Mouse (Mus musculus) cerebellum, postnatal 14 days (tissue): Measurements from ENCODE around the gene Vav1.
A peak's percentile ranks its signal among the peaks of the same experiment; 100 is the strongest.
"Not testable (repeated sequence)": the region's sequence is repeated elsewhere in the genome, so short reads cannot be mapped to it uniquely, and the experiment has no call there.

Experiments used
- DNase-seq, 2 experiments: peaks; one replicate each; pipeline ENCODE4 v3.0.0; 2021; ENCODE audit warnings: mixed read lengths in 2 of 2

Gene Vav1

DNA sequence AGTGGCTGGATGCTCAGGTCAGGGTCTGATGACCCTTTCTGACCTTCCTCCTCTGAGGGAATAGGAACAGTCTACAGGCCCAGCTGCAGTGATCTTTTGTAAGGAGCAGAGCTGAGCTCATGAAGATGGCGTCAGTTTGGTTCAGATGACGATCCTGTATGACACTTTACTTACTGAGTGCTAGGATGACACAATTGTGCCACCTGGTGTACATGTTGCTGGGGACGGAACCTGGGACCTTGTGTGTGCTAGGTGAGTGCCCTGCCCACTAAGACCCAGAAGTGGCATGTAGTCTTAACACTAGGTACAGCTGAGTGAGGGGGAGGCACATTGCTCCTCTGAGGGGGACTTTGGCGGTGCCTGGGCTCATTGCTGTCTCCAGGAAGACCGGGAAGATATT is 5.0 kb downstream of the Vav1 start:
- no peak for DNase-seq

DNA sequence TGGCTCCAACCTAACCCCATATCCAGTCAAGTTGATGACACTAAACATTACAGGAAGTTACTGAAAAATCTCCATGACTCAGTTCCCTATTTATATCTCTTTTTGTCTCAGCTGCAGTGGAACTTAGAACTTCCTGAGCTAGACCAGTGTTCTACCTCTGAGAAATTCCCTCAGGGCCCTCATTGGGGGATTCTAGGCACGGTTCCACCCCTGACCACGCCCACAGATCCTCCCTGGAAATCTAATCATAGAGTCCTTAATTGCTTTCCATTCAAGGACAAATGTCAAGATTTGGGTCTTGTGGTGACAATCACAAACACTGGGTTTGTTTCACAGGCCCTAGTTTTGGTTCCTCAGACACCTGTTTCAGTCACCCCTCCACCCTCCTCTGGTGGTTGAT is 6.2 kb downstream of the Vav1 start:
- DNase-seq = no peak

DNA sequence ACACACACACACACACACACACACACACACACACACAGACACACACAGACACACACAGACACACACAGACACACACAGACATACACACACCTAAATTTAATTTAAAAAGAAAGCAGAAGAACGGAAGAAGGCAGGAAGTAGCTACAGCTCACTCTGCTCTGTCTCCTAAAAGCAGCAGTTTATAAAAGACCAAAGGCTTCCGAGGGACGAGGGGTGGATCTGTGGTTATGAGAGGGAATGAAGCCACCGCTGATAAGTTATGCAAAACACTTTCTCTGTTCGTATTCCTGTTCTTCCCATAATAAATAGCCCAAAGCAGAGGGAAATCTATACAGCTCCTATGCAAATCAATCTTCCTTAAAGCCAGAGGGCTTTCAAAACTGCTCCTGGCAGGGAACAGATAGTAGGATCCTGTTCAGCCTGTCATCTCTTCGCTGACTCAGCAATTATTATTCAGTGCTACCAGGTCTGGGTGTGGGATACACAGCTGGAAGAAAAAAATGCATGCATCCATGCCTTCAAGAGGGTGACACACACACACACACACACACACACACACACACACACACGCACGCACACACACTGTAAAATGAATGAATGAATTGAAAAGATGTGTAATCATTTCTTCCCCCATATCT is 7.9 kb downstream of the Vav1 start:
- no peak for DNase-seq

DNA sequence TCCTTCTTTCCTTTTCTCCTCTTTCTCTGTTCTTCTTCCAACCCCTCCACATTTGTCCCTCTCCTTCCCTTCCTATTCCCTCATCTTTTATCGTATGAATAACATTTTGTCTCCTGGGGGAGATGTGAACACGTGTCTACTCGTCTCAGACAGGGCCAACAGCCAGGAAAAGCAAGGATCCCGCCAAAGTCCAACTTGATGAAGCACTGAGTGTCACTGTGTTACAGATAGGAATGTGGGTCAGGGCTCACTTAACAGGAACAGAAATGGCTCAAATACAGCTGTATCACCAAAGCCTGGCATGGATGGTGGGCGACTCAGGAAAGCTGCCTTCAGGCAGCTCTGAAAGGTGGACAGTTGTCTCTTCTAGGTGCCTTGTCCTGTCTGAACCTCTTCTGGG is 10.4 kb downstream of the Vav1 start:
- DNase-seq = no peak

DNA sequence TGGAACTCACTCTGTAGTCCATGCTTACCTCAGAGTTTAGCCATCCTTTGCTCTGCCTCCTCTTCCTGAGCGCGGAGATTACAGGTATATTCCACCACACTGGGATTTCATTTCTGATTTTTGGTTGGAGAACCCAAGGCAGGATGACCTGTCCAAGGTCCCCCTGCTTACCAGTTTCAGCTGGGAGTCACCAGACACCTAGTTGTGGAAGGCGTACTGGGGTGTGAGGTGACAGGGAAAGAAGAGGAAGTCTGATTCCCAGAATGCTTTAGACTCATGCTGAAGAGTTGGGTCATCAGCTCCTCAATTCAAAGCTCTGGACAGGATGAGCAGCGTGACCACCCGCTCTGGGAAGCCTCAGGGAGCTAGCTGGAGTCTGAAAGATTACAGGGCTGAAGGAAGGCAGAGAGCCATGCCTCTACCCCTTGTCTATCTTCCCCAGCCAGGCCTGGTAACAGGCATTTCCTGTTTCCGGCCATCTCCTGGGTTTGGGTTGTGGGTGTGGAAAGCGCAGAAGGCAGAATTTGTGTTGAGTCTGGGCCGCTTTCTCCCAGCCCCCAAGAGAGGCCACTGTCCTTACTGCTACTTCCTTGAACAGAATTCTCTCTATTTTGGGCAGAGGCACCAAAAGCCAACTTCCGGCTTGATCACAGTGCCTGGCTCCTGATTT is 11.2 kb downstream of the Vav1 start:
- DNase-seq = no peak

DNA sequence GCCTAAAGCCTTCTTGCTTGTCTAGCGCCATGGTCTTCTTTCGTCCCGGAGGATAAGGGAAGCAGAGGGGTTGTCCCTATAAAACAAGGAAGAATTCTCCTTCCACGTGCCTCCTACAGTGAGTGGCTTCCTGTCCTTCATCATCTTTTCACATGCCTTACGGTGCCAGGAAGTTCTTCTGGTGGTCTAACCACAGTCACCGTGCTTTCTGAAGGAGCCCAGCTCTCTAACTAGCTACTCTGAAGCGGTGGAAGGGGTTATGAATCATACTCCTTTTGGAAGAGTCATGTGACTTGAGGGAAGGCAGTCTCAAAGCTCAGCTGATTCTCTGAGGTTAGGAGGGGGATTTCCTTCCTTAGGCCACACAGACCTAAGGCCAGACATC is 11.8 kb downstream of the Vav1 start:
- DNase-seq = no peak

DNA sequence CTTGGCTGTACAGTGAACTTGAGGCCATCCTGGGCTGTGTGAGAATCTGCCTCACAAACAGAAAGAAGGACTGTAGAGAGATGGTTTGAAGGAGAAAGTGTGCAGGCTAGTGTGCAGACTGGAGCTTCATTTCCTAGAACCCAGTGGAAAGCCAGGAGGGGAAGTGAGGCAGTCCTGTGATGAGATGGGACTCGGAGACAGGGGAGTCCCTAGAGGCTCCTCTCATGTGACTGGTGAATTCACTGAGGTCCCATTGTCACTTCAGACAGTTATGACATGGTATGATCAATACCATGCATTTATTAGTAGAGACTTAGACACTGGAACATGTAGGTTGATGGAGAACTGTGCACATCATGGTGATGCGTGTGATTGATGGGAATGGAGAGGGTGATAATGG is 13.4 kb downstream of the Vav1 start:
- DNase-seq = no peak

DNA sequence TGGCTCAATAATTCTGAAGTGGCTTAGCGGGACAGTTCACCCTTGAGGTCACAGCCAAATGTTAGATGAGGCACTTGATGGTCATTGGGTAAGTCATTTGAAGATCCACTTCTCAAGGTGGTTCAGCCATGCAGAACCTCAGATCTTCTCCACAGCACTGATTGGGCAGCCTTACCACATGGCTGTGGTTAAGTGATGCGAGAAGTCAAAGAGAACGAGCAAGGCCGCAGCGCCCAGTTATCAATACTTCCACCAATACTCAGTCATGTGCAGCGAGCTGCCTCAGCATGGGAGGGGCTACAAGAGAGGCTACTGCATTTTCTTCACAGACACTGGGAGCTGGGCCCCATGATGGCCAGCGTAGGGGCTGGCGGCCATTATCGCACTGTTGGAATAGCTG is 14.1 kb downstream of the Vav1 start:
- no peak for DNase-seq

DNA sequence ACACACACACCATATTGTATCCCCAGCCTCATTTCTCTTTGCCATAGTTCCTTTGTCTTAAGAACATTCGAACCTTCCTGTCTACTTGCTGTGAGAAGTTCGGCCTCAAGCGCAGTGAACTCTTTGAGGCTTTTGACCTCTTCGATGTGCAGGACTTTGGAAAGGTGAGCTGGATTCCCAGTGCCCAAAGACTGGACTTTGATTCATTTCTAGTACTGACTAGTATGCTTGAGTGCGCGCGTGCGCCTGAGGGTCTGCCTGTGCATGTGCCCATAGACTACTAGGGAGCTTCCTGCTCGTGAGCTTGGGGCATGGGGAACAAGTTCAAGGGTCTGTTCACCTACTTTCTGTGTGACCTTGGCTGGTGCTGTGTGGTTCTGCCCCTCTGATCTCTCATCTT is 17.0 kb downstream of the Vav1 start:
- DNase-seq = no peak

DNA sequence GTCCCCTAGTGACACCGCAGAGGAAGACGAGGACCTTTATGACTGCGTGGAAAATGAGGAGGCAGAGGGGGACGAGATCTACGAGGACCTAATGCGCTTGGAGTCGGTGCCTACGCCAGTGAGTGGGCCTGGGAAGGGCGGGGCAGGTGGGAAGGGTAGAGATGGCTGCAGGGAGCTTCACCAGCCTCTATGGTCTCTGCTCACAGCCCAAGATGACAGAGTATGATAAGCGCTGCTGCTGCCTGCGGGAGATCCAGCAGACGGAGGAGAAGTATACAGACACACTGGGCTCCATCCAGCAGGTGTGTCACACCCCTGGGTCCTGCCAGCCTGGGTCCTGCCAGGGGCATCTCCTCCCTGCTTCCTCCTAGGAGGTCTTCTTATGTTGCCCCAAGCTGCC is 18.1 kb downstream of the Vav1 start:
- no peak for DNase-seq

DNA sequence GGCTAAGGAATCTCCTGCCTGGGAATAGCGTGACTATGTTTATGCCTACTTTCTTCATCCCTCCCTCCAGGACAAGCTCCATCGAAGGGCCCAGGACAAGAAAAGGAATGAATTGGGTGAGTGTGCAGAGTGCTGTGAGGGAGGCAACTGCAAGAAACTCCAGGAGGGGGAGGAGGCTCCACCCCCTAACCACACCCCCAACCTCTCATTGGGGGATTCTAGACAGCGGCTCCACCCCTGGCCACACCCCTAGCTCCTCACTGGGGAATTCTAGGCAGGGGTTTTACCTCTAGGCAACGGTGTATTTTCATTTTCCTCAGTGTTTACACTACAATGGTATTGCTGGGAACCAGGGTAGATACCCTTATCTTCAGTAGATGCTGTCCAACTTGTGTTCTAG is 26.7 kb downstream of the Vav1 start:
- no peak for DNase-seq

DNA sequence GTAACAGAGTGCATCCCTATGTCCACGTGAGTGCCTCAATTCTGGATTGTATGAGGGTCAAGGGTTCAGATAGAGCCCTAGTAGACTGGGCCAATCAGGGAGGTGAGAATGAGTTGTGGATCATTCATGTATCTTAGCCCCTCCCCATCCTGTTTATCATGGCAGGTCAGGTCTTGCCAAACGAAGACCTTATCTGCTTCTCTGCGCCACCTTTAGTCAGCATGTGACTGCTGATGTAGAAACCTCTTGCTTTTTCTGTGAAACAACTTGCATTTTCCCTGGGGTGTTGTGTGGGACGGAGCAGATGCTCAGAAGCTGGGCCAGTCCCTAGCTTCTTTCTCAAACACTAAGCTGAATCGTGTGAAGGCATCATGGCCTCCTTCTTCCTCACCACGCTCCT is 28.2 kb downstream of the Vav1 start:
- no peak for DNase-seq

DNA sequence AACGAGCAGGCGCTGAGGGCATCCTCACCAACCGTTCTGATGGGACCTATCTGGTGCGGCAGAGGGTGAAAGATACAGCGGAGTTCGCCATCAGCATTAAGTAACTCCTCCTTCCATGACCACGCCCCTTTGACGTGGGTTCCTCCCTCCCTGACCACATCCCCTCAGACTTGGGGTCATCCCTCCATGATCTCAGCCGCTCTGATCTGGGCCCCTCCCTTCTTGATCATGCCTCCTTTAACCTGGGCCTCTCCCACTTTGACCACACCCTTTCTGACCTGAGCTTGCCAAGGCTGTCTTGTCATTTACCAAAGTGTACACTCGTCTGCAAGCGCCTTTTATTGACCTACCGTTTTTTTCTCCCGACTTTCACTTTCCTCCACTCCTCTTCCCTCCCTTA is 32.9 kb downstream of the Vav1 start:
- DNase-seq = no peak

DNA sequence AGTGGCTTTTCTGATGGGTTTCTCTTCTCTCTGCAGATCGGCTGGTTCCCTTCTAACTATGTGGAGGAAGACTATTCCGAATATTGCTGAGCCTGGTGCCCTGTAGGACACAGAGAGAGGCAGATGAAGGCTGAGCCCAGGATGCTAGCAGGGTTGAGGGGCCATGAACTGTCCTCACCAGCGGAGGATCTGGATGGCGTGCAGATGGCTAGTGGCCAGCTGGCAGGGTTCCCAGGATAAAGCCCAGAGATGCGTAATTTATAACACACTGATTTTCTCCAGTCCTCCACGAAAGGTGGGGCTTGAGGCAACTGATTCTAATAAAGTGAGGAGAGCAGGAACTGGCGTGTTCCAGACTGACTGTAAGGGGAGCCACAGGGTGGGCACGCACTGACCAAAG is 48.7 kb downstream of the Vav1 start:
- peak; percentile 74 to 85 for DNase-seq

DNA sequence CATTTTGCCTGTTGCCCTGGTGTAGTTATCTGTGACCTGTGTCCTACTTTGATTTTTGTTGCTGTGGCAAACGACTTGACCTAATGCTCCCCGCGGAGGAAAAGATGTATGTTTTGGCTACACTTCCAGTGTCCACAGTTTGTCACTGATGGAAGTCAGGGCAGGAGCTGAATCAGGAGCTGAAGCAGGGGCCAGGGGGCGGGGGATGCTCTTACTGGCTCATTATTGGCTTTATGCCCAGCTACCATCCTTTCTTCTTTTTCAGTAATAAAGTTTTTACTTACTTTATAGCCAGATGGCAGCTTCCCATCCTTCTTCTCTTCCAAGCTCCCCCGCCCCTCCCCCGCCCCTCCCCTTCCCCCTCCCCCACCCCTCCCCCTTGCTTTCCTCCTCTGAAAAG is 50.0 kb downstream of the Vav1 start:
- DNase-seq = no peak

DNA sequence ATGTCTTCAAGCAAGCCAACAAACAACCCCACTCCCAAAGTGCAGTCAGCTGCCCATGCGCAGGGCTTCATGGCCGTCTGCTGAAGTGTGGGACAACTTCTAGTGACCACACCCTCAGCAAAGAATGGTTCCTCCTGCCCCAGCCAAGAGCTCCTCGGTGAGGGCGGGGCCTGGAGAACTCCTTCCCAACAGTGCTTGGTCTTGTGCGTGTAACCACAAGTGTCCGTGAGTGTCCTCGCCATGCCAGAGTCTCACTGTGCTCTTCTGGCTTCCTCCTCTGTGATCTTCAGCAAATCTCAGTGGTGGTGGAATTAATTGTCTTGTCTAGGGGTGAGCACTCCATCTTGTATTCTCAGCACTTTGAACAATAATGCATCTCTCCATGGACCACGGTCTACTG is 52.1 kb downstream of the Vav1 start:
- DNase-seq = no peak

DNA sequence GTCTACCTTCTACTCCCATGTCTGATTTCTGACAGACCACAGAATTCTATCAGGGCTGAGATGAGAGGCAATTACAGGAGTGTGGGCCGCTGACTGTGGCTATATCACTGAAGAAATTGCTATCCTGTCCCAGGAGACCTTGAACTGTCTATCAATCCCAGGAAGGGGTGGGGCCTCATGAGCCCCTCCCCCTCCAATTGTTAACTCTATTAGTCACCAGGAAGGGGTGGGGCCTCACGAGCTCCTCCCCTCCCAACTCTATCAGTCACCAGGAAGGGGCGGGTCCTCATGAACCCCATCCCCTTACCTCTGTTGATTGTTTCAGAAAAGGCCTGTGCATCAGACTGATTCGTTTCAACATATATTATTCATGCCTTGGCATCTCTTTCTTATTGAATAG is 53.3 kb downstream of the Vav1 start:
- no peak for DNase-seq

DNA sequence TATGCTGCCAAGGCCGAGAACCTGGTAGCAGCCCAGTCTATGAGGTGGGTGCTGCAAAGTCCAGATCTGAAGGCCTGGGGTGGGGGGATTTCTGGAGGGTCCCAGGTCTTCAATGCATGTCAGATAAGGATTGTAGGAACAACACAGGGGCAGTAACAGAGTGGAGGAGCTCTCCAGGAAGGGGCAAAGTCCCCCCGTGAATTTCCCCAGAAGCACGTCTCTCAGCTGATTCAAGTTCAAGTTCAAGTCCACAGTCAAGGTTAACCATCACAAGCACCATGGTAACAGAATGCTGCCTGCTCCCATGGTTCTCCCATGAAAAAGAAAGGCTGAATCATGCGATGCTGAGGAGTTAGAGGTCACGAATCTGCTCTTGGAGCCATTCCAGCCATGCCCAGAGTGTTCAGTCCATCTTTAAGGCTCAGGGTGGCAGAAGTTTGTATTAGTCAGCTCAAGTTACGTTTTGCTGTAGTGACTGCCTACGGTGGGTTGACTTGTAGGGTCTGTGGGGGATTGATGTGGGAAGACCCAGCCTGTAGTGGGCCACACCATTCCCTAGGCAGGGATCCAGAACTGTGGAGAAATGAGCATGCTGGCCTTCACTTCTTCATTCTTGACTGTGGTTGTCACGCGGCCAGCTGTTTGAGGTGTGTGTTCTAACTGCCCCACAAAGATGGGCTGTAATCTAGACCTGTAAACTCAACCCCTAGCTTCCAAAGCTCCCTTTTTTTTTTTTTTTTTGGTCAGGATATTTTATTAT is 55.3 kb downstream of the Vav1 start:
- peak; percentile 20 to 37 for DNase-seq

DNA sequence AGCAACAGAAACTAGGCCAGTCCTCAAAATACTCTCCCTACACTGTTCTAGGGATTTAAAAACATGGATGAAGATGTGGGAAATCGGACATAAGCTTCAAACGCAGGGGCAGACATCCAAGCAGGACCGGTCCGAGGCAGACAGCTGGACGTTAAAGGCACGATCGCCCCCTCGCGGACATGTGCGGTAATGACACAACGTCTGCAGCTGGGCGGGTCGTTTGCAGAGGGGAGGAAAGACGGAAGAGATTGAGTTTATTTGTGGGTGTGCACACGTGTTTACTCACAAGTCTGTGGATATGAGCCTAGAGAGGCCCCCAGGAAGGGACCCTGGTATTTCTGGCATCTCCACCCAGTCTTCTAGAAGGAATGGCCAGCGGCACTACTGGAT is 55.9 kb downstream of the Vav1 start:
- DNase-seq = peak; percentile 91 to 96

DNA sequence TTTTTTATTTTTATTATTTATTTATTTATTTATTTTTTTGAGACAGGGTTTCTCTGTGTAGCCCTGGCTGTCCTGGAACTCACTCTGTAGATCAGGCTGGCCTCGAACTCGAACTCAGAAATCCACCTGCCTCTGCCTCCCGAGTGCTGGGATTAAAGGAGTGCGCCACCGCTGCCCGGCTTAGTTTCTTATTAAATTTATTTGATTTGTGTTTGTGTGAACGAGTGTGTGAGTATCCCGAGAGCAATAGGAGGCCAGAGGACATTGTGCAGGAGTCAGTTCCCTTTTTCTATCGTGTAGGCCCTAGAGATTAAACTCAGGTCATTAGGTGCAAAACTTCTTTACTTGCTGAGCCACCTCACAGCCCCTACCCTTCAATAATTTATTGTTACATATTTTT is 56.3 kb downstream of the Vav1 start:
- not testable (repeated sequence) for DNase-seq

DNA sequence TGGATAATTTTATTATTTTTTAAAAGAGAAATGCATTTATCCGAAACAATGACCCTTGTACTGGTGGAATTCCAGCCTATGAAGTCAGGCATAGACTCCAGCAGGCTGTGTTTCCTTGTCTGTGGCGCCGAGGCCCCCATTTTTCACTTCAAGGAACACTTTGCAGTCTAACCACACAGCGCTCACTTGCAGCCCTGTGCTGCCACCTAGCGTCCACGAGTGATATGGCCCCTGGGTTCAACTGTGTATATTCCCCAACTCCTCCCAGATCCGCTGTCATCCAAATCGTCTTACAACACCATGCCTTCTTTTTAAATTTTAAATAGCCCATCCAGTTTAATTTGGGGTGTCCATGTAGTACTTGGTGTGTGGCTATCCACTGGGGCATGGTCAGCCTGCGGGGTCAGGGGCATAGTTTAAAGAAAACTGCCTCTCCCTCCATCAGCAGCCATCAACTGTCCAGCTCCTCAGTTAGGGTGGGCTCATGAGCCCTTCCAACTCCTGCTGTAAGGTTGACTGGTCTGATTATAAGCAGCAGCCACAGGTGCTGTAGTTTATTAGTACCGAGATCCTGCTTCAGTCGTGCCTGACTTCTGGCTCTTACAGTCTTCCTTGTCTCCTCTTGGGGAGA is 56.9 kb downstream of the Vav1 start:
- DNase-seq = peak; percentile 94 to 96

DNA sequence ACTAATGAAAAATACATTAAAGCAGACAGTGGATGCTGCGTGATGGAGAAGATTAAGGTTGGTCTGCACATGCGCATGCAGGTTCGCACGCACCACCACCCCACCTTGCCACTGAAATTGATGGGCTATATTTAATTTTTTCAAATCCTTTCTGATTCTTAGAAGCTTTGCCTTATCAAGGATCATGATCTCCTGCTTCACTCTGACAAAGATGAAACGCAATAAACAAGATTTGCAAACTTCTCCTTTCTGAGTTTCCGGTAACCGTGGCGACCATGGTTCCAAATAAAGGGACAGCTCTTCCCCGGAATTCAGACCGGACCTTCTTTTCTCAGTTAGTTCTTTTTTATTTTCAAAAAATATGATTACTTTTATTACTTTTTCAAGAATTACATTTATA is 59.1 kb downstream of the Vav1 start:
- no peak for DNase-seq

DNA sequence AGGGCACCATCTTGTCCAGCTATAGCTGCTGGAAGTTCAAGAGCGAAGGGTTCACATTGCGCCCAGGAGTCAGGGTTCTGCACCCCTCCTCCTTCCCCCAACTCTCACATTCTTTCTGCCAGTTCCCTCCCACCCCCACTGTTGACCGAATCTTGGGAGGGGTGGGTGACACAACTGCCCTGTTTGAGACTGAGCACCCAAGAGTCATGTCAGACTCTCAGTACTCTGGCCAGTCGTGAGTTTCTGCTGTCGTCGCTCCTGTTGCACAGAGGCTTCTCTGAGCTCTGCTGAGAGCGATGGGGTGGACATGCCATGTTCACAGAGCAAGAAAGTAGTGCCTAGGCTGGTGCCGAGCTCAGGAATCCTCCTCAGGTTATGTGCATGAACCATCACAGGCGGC is 60.4 kb downstream of the Vav1 start:
- no peak for DNase-seq

DNA sequence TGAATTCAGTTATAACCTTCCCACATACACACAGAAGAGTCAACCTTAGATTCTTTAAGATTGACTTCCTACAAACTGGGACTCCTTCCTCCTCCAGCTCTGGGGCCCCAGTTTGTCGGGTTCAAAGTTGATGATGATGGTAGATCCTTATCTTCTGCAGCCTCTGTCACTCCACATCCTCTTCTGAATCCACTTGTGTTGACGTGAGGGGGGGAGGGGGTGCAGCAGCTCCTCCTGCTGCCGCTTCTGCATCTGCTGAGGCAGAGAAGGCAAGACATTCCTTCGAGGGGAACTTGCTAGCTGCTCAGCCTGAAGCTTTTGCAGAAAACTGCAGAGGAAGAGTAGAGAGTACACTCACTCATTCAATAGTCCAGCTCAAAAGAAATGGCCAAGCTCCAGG is 62.7 kb downstream of the Vav1 start:
- no peak for DNase-seq
